Mouse (Mus musculus) regulatory T cell (primary cell): ENCODE data around the gene Tnn.

Experiments
- in situ Hi-C: fragments of 300-600 bp; cut with MboI, MseI; formaldehyde crosslinking; loops from one replicate; pipeline ENCODE4 v1.15.1; 2025; ENCODE audit warnings: high pct_unique_total_duplicates

Gene Tnn

DNA sequence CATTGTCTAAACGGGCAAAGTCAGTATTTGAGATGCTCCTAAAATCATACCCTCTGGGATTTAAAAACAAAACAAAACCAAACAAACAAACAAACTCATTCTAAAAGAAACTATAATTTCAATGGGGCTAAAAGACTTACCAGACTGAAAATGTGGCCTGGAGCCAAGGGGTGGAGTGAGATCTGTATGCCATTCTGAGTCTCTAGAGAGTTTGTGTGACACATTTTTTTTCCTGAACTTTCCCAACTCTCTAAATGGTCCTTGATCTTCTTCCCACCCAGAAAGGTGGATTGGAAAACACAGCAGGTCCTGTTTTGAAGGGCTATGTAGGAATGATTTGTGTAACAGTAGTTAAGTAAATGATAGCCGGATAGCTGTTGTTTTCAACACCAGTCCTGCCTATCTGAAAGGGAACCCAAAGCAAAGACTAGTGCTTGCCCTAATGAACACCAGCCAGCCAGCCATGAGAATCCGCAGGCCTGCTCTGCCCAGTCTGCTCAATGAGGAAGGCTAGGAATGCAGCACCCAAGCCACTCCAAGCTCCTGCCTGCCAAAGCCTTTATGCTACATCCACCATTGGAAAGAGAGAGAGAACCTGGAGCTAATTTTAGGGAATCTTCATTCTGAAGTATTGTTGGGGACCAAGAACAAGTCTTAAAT is 108.2 kb downstream of the Tnn start:
- in situ Hi-C loops: loop anchor here (25.0 kb wide), 1 partner anchor 742 kb away; the partner anchor contains the start of gene Rabgap1l

DNA sequence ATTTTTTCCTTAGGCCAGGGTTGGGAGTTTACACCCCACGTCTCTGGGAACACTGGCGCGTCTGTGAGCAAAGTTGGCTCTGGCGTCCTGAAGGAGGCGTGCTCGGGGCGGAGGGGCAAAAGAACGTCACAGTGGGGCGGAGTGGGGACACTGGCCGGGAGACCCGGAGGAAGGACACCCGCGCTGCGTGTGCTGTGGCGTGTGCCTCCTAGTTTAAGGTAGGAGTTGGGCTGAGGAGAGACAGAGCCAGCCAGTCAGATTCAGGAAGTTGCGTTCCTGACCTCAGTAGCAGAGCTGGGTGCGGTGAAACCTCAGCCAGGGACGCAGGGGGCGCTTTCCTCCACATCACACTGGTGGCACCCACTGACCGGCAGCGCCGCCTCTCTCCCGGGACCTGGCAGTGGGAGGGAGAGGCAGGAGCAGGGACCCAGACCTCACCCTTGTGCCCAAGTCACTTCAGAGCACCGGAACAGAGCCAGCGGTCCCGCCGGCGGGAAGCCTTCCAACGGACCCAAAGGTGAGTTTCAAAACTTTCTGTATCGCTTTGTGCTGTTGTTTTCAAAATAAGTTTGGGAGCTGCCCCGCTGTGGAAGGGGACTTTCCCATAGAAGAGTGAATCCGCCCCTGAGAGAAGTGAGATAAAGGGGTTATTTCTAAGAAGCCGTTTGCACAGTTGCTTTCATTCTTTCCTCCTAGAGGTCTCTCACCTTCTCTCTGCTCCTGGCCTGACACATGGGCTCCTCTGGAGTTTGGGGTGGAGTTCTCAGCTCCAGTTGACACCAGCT is 109.0 kb downstream of the Tnn start, which contains the start of gene 4930523C07Rik:
TSS of gene 4930523C07Rik (plus strand) at position 146 of the 785 bp plus-strand sequence.
- in situ Hi-C loops: loop anchor here (25.0 kb wide), 1 partner anchor 743 kb away; the partner anchor contains the start of gene Rabgap1l

DNA sequence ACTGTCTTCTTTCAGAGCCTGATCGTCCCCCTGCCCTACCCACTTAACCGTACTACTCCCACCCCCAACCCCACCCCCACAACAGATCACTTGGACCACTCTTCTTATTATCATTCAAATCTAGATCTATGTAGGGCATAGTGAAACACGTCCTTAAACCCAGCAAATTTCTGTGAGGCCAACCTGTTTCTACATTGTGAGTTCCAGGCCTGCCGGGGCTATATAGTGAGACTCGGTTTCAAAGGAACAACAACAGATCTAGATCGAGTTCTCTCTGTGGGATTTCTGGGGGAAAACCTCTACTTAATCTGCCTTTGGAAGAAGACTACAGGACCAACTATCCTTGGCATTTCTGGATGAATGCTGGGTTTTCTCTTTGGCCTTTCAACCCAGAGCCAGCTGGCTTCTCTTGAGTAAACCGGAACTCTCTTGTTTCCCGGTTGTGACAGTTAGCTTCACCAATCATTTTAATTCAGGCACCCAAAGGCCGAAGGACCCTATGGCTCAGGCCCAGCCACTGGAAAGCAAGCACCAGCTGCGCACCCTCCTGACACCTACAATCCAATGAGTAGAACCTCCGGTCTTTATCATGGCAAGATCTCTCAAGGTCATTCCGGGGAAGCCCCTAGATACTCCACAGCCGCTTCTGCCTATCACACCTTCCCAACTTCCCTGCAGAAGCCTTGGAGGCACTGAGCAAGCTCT is 110.0 kb downstream of the Tnn start:
- in situ Hi-C loops: loop anchor here (25.0 kb wide), 1 partner anchor 744 kb away; the partner anchor contains the start of gene Rabgap1l

DNA sequence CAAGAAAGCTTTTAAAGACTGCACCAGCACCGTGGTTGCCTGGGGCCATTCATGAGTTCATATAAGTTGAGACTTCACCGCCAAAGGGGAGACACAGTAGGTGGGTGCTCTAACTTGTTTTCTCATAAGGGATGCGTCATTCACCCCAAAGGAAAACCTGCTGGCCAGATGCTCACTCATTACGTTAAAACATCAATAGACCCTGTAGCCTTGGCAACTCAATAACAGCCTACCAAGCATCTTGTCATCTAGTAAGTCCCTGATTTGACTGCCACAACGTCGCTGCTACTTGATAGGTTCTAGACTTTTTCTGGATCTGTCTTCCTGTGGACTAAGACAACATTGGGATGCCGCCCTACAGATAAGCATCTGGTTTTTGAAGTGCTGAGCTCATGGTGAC is 111.0 kb downstream of the Tnn start:
- in situ Hi-C loops: loop anchor here (25.0 kb wide), 1 partner anchor 745 kb away; the partner anchor contains the start of gene Rabgap1l

DNA sequence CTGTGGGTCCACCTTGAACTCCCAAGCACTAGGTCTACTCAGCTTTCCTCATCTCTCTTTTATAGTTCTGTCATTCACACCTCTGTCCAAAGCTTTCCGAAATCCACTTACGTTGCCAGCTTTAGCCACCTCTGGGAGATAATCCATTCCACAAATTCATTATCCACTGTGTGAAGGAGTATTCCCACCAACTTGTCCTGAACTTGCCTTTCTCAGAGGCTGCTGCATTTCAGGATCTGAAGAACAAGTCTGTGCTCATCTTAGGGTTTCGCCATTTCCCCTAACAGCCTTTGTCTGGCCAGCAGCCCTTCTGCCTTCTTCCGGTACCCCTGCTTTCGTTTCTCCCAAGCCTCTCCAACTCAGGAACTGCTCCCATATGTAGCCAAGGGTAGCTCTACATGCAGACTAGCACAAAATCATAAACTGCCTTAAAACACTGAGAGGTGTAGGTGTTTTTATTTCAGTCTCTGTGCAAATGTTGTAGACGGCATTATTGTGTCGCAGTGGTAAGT is 112.1 kb downstream of the Tnn start:
- in situ Hi-C loops: loop anchor here (25.0 kb wide), 1 partner anchor 746 kb away; the partner anchor contains the start of gene Rabgap1l

DNA sequence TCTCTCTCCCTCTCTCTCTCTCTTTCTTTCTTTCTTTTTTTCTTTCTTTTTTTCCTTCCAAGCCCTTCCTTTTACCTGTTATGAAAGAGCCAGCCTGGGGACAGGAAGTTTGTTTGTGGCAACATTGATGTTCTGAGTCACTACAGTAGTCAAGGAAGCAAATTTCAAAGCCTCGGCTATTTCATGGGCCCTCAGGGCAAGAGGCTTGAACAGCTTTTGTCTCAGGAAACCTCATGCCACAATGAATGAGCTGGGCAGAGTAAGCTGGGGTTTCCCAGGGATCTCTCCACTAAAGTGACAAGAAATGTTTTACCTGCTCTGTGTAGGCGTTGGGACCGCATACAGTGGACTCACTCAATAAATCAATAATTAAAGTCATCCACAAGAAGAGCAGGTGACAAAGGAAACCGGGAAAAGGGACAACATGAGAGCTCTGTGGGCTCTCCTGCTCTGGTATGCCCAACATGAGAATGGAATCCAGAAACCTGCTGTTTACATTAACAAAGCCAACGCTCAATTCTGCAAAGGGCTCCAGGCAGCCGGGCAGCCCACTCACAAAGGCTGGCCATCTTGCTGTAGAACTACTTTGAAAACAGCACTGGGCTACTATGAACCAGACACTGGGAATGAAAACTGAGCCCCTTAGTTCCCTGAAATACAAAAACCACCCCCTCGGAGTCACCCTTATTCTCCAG is 113.3 kb downstream of the Tnn start:
- in situ Hi-C loops: loop anchor here (25.0 kb wide), 1 partner anchor 747 kb away; the partner anchor contains the start of gene Rabgap1l

DNA sequence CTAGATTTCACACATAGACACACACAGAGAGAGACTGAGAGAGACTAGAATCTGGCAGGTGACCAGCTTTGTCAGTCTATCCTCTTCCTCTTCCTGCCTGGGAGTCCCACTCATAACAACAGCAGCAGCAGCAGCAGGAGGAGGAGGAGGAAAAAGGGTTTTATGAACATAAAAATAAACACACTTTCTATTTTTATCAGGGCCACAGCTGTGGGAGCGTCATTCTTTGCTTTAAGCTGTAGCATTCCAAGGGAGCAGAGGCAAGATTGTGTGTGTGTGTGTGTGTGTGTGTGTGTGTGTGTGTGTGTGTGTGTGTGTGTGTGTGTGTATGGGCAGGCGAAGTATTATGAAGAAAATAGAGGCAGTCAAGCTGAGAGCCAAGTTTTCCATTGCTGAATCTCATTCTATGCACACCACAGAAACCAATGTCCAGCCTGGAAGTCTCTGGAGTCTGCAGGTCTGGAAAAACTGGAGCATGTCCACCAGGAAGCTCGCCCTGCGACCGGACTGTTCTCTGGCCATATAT is 116.3 kb downstream of the Tnn start:
- in situ Hi-C loops: loop anchor here (25.0 kb wide), 1 partner anchor 750 kb away; the partner anchor contains the start of gene Rabgap1l

DNA sequence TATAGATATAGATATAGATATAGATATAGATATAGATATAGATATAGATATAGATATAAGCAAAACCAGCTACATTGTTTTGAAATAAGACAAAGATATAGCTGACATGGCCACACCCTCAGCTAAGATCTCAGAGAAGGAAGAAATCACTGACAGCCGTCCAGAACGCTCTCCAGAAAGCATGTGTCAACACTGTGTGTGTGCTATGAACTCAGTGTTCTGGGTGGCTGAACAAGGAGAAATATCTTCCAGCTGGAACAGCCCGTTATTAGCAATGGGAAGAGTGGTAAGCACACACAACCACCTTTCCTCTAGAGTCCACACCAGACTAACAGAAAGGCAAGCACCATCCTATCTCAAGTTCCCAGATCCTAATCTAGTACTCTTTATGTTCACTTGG is 117.8 kb downstream of the Tnn start:
- in situ Hi-C loops: loop anchor here (25.0 kb wide), 1 partner anchor 752 kb away; the partner anchor contains the start of gene Rabgap1l
